Mouse (Mus musculus) kidney, adult 18-20 months (tissue): Measurements from ENCODE around the gene Hist4h4.
A peak's percentile ranks its signal among the peaks of the same experiment; 100 is the strongest.
"Not testable (repeated sequence)": the region's sequence is repeated elsewhere in the genome, so short reads cannot be mapped to it uniquely, and the experiment has no call there.

Experiments
- DNase-seq: peaks from one replicate; pipeline ENCODE4 v3.0.0; 2021

The Hist4h4 gene

DNA sequence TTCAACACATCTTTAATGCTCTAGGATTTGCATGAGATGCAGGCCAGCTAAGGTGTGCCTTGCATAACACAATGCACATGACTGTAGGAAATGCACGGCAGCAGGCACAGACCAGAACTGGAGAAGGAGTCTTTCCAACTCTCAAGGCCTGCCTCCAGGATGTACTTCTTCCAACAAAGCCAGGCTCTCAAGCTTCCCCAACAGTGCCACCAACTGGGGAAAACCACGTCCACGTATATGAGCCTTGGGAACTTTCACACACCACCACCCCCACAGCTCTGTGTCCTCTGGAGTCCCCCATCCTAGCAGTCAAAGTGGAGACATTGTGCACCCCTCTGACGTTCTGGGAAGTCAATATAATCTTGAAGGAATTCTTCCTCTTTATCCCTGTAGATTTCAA, 8.9 kb upstream of the Hist4h4 start:
- no peak for DNase-seq

DNA sequence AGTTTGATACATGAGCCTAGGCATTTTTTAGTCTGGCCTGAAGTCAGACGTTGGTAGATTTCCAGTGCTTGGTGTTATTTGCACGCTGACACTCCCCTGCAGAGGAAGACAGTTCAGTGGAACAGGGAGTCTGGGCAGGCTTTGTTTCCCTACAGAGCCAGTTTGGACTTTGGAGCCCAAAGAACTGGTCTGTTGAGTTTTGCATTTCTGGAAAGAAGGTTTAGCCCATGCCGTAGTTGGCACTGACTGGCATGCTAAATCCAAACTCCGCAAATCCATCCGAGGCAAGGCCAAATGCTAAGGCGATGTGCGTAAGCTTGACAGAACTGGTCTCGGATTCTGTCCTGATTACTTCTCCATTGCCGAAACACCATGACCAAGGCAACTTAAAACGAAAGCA, 7.0 kb upstream of the Hist4h4 start:
- DNase-seq = peak; percentile 46

DNA sequence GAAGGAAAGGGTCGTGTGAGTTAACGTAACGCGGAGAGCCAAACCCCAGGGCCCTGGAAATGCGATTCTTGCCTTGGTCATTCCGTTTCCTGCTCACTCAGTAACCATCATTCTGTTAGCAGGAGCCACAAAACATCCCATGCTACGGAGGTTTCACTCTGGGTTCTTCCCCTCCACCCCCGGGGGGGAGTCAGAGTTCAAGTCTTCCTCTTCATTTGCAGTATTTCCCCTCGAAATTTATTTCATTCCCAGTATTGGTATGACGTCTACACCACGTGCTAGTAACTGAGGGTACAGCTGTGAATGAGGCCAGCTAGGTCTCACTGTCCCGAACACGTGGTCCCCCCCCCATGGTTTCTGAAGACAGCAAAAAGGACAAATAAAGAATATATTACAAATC, 5.5 kb upstream of the Hist4h4 start:
- DNase-seq = no peak

DNA sequence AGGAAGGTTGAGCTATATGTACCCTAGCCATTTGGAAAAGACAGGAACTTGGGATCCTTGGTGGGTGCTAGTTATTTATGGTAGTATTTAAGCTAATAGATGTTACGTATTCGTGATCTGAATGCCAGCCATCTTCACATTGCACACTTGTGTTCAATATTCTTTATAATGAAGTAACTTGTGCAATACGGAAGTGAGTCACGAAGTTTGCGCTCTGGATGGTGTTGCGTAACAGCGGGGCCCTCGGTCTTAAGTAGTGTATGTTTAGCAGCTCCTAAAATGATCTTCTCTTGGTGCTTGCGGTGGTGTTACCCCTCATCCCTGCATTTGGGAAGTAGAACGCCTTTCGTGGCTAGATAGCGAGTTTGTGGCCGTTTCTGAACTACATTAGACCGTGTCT, 4.9 kb upstream of the Hist4h4 start:
- peak; percentile 42 for DNase-seq

DNA sequence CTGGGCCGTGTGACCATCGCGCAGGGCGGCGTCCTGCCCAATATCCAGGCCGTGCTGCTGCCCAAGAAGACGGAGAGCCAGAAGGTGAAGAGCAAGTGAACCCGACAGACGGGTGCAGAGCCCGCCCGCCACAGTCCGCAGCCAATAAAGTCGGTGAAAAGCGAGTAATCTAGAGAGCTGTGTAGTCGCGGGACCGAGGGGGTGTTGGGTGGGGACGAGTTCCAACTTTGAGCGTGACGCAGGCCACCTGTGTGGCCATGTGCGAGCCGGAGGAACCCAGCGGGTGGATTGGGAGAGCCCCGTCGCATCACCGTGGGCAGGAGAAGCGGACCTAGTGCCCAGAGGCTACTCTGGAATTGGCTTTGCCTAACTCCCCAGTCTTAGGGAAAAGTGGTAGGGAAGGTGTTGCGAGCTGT, 4.4 kb upstream of the Hist4h4 start:
- DNase-seq = no peak

DNA sequence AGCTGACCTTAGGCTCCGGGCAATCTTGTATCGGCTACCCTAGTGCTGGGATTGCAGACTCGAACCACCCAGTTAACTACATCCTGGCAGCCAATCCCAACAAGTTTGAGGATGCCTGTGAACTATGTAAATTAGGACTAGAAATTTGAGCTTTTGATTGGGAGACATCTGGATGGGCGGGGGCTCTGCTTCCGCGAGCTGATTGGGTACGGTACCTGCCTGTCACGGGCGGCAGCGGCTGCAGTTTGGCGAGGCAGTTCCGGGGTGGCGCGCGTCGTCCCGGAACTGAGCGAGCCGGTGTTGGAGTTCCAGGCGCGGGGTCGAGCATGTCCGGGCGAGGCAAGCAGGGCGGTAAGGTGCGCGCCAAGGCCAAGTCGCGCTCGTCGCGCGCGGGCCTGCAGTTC, 3.8 kb upstream of the Hist4h4 start, which contains the start of gene H2afj:
H2afj (plus strand) TSS at position 231 of the 404 bp plus-strand sequence.
- peak; percentile 98 for DNase-seq

DNA sequence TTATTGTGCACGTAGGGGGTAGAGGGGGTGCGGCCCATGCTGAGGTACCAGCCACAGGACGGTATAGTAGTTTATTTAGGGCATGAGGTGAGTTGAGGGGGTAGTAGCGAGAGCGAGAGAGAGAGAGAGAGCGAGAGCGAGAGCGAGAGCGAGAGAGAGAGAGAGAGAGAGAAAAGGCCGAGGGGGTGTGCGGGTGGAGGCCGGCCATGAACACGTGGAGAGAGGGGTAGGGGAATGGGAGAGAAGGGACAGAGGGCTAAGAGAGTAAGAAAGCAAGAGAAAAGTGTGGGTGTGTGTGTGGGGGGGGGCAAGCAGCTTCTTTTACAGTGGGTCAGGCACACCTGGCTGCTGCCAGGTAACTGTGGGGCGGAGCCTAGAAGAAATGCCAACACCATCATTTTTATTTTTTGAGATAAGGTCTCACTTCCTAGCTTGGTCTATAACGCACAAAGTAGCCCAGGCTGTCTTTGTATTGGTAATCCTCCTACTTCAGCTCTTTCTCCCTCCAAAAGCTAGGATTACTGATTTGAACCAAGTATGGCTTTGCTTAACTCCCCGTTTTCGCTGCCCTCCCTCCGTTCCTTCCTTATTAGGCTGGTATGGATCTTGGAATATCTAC, 3.3 kb upstream of the Hist4h4 start:
- DNase-seq = no peak

DNA sequence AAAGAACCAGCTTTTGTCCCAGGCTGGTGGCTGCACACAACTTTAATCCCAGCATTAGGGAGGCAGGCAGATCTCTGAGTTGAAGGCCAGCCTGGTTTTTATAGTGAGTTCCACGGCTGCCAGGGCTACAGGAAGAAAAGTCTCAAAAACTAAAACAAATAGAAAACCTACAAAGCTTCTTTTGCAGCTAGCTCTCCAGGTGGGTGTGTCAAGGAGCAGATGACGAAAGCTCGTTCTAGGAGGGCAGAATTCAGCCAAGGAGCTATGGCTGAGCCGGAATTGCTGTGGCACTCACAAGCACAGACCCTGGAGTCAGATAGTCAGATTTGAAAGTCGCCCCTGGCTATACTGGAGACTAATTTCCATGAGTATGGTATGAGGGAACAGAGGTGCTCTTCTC, 2.6 kb upstream of the Hist4h4 start:
- DNase-seq = no peak

DNA sequence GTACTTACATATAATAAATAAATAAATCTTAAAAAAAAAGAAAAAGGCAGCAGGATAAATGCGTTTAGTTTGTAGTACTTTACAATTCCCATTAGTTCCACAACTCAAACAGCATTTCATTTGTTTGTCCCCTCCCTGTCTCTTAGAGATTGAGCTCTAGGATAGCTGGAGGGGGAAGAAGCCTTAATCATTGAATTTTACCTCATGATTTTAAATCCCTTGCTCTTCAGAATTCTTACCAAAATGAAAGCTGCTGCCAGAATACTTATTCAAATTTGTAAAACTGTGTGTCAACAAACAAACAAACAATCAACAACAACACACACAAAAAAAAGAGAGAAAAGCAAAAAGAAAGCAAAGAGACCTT, 1.2 kb upstream of the Hist4h4 start:
- DNase-seq = no peak

DNA sequence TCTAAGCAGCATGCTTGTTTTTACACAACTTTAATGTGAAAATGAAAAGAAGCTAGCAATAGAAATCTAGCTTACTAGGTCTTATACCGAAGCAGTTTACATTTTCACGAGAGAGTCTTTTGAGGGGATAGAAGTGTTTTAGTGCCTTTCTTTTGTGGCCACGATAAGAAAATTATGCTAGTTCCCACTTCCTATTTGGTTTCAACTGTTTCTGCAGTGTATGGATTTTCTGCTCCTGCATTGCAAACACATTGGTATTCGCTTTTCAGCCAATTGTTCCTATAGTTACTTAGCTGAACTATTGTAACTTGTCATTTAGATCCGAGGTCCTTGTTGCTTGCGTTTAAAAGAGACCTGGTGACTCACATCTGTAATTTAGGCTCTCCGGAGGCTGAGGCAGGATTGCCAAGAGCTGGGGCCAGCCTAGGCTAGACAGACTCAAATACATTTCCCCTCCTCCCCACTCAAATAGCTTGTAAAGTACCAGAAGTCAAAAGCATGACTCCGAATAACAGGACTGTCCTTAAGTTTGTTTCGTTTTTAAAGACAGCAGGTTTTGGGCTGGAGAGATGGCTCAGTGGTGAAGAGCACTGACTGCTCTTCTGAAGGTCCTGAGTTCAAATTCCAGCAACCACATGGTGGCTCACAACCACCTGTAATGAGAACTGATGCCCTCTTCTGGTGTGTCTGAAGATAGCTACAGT, 642 bp upstream of the Hist4h4 start:
- DNase-seq = no peak

DNA sequence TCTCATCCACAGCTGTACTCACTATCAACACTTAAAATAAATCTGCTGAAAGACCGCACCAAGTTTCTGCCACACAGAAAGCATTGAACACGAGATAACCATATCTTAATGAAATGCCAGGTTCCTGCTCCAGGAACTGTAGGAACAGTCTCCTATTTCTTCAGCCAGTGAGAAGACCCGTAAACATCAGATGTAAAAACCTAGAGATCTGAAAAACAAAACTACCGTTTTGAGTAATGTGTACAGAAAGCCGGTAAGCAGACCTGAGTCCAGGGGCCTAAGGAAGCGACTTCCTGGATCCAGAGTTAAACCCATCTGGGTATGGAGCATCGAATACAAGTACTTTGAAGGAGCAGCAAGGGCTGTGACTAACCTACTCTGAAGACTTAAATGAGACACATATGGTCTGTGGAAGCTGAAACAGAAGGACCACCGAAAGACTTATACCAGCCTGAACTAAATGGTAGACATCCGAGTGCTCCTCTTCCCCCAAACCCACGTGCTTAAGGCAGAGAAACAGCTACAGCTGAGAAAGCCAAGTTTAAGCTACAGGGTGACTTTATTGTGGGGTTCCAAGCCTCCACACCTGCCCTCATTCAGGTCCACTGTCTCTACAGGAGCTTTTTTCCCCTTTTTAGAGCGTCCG, 999 bp downstream of the Hist4h4 start:
- DNase-seq = no peak

DNA sequence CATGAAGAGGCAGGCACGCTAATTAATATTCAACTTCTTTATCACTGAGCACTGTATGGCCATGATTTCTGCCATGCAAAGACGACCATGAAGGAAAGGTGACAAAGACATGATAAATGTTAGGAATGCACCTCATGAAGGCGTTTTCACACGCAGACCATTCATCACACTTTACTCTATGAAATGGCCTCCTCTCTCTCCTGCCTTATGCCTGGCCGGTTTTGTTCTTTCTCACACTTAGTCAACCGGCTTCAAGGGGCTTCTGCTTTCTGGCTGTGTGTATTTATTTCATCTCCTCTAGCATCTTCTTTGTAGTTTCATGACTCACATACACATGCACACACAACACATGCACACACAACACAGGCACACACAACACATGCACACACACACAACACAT, 2.9 kb downstream of the Hist4h4 start:
- DNase-seq = no peak

DNA sequence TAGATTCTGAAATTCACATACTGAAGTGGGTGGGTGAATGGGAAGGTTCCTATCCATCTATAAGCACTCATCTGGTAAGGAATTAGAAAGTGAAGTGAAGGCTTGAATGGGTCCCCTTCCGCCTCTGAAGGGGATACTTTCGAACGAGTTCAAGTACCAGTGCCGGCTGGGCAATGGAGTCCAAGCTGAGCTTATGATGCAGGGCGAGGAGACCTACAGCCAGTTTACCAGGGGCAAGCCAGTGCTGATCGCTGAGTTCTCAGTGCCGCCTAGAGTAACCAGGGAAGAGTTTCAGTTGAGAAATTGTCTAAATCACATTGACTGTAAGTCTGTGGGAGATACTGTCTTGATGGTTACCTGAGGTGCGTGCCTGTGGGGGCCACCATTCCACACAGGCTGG, 3.5 kb downstream of the Hist4h4 start:
- no peak for DNase-seq

DNA sequence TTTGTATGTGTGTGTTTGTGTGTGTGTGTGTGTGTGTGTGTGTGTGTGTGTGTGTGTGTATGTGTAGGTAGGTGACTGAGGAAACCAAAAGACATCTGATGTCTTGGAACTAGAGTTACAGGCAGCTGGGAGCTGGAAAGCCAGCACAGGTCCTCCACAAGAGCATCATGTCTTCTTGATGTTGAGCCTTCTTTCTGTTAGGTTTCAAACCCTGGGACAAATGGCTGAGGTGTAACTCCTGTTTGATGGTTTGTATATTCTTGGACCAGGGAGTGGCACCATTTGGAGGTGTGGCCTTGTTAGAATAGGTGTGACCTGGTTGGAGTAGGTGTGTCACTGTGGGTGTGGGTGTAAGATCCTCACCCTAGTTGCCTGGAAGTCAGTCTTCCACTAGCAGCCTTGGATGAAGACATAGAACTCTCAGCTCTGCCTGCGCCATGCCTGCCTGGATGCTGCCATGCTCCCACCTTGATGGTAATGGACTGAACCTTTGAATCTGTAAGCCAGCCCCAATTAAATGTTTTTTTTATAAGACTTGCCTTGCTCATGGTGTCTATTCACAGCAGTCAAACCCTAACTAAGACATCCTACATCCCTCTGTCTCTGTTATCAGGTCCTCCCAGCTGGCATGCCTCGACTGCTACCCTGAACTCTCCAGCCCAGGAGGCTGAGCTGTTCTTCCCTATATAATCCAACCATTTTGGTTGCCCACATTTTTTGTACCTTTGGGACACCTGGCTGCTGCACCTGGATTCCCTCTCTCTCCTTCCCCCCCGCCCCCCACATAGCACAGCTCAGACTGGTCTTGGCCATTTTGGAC, 6.1 kb downstream of the Hist4h4 start:
- DNase-seq = not testable (repeated sequence)

DNA sequence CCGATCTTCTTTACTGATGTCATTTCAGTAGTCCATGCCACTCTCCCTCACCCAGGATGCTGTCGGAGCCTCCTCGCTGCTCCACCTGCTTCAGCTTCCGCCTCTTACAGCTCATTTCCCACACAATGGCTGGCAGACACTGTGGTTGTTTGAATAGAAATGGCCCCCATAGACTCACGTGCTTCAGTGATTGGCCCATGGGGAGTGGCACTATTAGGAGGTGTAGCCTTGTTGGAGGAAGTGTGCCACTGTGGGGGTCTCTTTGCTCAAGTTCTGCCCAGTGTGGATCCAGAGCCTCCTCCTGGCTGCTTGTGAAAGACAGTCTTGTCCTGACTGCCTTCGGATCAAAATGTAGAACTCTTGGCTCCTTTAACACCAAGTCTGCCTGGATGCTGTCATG, 8.4 kb downstream of the Hist4h4 start:
- DNase-seq = no peak

DNA sequence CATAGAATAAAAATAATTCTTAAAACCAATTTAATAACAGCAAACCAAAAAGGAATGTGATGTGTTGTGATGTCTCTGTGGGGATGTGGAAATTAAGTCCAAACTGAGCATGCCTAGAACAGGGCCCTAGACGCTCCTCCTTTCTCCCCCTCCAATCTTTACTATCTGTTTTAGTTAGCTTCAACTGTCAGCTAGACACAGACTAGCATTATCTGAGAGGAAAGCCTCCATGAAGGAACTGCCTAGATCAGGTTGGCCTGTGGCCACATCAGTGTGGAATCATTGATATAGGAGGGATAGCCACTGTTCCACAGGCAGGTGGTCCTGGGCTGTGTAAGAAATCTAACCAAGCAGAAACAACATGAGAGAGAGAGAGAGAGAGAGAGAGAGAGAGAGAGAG, 9.1 kb downstream of the Hist4h4 start:
- DNase-seq = no peak

DNA sequence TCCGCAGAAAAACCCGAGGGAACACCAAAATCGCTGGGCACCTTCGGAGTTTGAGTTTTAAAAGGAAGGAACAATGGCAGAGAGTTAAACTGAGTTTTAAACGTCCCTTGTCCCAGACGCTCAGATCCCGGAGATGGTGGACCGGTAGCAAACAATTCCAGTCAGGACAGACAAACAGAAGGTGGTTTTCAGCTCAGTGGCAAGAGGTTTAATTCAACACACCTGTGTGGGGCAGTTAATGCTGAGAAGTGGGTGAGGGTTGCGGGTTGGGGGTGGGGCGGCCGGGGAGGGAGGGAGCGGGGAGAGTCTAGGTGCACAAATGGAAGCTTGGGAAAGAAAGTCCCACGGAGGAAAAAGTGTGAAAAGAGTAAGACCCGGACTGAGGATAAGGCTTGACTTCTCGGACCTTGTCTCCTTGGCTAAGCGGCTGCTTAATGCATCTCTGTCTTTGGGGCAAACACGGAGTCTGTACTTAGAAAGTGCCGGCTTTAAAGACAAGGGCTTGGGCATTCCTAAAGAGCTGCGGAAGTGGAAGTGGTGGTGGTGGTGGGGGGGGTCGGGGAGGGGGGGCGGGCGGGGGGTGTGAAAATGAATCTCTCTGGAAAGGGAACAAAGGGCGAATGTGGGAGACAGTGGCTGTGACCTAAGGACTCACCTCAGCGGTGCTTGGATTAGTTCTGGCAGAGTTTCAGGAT, 10.2 kb downstream of the Hist4h4 start:
- DNase-seq = no peak

DNA sequence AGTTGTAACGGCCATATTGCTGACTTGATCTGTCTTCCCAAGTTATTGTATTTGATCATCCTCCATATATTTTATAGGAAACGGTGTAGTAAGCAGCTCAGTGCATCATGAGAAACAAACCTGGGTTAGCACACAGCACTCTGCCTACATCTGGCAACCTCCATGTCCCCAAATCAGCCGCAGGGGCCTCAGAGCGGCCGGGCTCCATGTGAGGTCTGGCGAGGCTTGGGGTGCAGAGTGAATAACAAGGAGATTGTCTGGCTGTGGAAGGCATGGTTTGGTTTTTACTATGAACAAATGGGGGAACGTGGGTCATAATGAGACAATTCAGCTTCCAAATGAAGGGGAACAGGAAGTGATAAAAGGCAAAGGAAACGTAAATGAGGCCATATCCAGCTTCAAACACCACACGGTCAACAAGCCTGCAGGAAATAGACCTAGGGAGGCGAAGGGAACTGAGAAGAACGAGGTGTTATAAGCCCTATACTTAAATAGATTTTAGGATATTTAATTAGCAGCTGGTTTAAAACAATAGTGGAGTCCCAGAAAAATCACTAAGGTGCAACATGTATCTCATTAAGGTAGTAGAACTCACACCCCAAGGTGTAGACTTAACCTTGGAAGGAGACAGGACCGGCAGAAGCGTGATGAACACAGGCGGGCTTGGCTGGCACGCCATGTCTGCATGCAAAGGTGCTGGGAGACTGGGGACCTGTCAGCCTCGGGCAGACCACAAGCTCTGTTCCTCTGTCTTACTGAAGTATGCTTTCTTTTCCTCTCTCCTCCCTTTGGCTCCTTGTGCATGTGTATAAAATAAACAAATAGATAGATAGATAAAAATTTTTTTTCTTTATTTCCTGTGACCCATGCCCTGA, 11.1 kb downstream of the Hist4h4 start:
- no peak for DNase-seq

DNA sequence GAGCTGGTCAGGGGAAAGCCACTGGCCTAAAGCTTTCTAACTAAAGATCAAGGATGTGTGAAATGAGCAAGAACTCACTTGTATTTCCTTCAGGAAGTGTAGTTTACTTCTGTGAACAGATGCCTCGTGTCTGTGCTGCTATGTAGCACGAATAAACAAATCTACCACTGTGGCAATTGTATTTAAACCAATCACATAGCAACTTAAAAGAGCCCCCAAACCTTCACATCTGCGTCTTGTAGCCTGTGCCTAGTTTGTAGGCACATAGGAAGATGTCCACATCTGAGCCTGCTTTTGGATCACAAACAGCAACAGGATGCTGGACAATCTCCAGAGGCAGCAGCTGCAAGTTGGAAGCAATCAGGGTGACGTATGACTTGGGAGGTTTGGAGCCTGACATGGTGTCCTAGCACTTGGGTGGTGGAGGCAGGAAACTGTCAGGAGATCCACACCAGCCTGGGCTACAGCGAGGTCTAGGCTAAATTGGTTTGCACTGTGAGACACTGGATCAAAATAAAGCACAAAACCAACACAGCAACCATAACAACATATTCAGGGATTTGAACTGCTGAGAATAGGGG, 14.7 kb downstream of the Hist4h4 start:
- peak; percentile 38 for DNase-seq

DNA sequence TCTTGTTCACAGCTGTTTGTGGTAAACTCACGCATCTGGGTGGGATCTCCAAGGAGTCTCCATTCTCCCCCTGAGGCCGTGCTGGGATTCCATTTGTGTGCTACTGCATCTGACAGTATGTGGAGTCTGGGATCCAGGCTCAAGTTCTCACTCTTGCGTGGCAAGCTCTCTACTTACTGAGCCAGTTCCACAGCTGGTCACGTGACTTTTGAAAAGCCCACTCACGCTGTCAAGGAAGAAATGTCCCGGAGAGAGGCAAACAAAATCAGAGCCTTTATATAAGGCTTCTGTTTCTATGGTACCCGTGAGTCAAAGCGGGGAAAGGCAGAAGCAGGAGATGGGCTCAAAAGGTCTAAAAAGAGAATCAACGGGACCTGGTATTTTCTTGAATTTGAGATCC, 21.5 kb downstream of the Hist4h4 start:
- DNase-seq = no peak

DNA sequence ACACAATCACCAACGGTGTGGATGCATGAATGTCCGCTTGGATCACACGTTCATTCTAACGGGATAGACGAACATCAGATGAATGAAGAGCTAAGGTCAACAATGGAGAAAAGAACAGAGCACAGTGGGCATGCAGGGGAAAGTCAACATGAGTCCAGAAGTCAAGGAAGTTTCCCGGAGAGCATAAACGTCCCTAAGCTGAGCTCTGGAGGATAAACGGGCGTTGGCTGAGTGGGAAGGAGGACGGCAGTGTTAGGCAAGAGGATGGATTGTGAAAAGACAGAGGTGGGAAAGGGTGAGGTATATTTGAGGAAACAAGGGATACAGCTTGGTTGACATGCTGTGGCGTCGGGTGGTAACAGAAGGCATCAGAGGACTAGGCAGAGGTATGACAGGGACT, 22.1 kb downstream of the Hist4h4 start:
- DNase-seq = no peak
